Mouse (Mus musculus) regulatory T cell (primary cell): ENCODE measurements at regions not wholly inside any gene's neighbourhood (a gene's known extent, or its start where the extent isn't known, plus 50 kb on each side); places are given as distances from the start of the nearest gene placed in this dataset.

ENCODE experiments used
- in situ Hi-C: fragments of 300-600 bp; cut with MboI, MseI; formaldehyde crosslinking; loops from one replicate; pipeline ENCODE4 v1.15.1; 2025; ENCODE audit warnings: high pct_unique_total_duplicates

- in situ Hi-C loops: loop anchor here (25.0 kb wide), 1 partner anchor 339 kb away; no protein-coding TSS in a partner anchor
Observed at GRCm38 (mm10) chr9:52323226-52323625, 154.9 kb upstream of the Zc3h12c start.

- in situ Hi-C loops: loop anchor here (25.0 kb wide), 1 partner anchor 361 kb away; no protein-coding TSS in a partner anchor
Observed at GRCm38 (mm10) chr9:52301521-52301920, 133.1 kb upstream of the Zc3h12c start.

- in situ Hi-C loops: no loop called here
Observed at GRCm38 (mm10) chr9:52298329-52298728, 130.0 kb upstream of the Zc3h12c start.

- in situ Hi-C loops: no loop called here
Observed at GRCm38 (mm10) chr9:52294699-52295098, 126.3 kb upstream of the Zc3h12c start.

- in situ Hi-C loops: loop anchor here (5.0 kb wide), 1 partner anchor 127 kb away; no protein-coding TSS in a partner anchor
Observed at GRCm38 (mm10) chr9:52289069-52289468, 120.7 kb upstream of the Zc3h12c start.

GRCm38 (mm10) chr9:52287761-52288275 lies 119.4 kb upstream of the Zc3h12c start:
- in situ Hi-C loops: loop anchor here (5.0 kb wide), 1 partner anchor 126 kb away; no protein-coding TSS in a partner anchor

- in situ Hi-C loops: loop anchor here (5.0 kb wide), 1 partner anchor 125 kb away; no protein-coding TSS in a partner anchor
Observed at GRCm38 (mm10) chr9:52287246-52287651, 118.9 kb upstream of the Zc3h12c start.

- in situ Hi-C loops: loop anchor here (5.0 kb wide), 1 partner anchor 124 kb away; no protein-coding TSS in a partner anchor
Observed at GRCm38 (mm10) chr9:52286104-52286503, 117.7 kb upstream of the Zc3h12c start.

- in situ Hi-C loops: no loop called here
Observed at GRCm38 (mm10) chr9:52283558-52283957, 115.2 kb upstream of the Zc3h12c start.

- in situ Hi-C loops: no loop called here
Observed at GRCm38 (mm10) chr9:52280995-52281394, 112.6 kb upstream of the Zc3h12c start.

- in situ Hi-C loops: no loop called here
Observed at GRCm38 (mm10) chr9:52280556-52280955, 112.2 kb upstream of the Zc3h12c start.

GRCm38 (mm10) chr9:52278701-52279023 lies 110.3 kb upstream of the Zc3h12c start:
- in situ Hi-C loops: no loop called here

GRCm38 (mm10) chr9:52277954-52278700 lies 109.8 kb upstream of the Zc3h12c start:
- in situ Hi-C loops: no loop called here

- in situ Hi-C loops: no loop called here
Observed at GRCm38 (mm10) chr9:52273994-52274393, 105.6 kb upstream of the Zc3h12c start.

- in situ Hi-C loops: no loop called here
Observed at GRCm38 (mm10) chr9:52272668-52273067, 104.3 kb upstream of the Zc3h12c start.

- in situ Hi-C loops: no loop called here
Observed at GRCm38 (mm10) chr9:52271345-52272116, 103.2 kb upstream of the Zc3h12c start.

- in situ Hi-C loops: no loop called here
Observed at GRCm38 (mm10) chr9:52261538-52261937, 93.2 kb upstream of the Zc3h12c start.

- in situ Hi-C loops: loop anchor here (5.0 kb wide), 1 partner anchor 82 kb away; no protein-coding TSS in a partner anchor
Observed at GRCm38 (mm10) chr9:52259459-52259858, 91.1 kb upstream of the Zc3h12c start.

GRCm38 (mm10) chr9:52255692-52256091 lies 87.3 kb upstream of the Zc3h12c start:
- in situ Hi-C loops: loop anchor here (5.0 kb wide), 1 partner anchor 78 kb away; no protein-coding TSS in a partner anchor

- in situ Hi-C loops: no loop called here
Observed at GRCm38 (mm10) chr9:52254475-52254874, 86.1 kb upstream of the Zc3h12c start.

- in situ Hi-C loops: no loop called here
Observed at GRCm38 (mm10) chr9:52251455-52251854, 83.1 kb upstream of the Zc3h12c start.

- in situ Hi-C loops: no loop called here
Observed at GRCm38 (mm10) chr9:52246712-52247111, 78.3 kb upstream of the Zc3h12c start.
